Mouse (Mus musculus) E14TG2a.4 (cell line): ENCODE results near the gene H1fnt.

ENCODE experiments used
- H3K27me3 ChIP-seq: 2 replicates; pipeline ENCODE4 v1.6.1; 2014; ENCODE audit warnings: low read length, control low read depth; ENCODE audit not compliant: insufficient read depth
- H3K36me3 ChIP-seq: 2 replicates; pipeline ENCODE4 v1.6.1; 2014; ENCODE audit warnings: low read length, control low read depth; ENCODE audit not compliant: insufficient read depth
- H3K4me1 ChIP-seq: replicated peaks from 2 replicates; pipeline ENCODE4 v1.6.1; 2014; ENCODE audit warnings: low read depth, low read length, control low read depth
- H3K4me3 ChIP-seq: replicated peaks from 2 replicates; pipeline ENCODE4 v1.5.1; 2014; ENCODE audit warnings: mild to moderate bottlenecking, low read length
- H3K9me3 ChIP-seq: 2 replicates; pipeline ENCODE4 v1.6.1; 2014; ENCODE audit warnings: low read length, control low read depth
- CTCF ChIP-seq: conservative IDR thresholded peaks from 2 replicates; pipeline ENCODE4 v1.5.1; 2014; ENCODE audit warnings: low read length
- NANOG ChIP-seq: IDR thresholded peaks from 2 replicates; pipeline ENCODE4 v1.6.1; 2014; ENCODE audit warnings: borderline replicate concordance, low read length, mixed read lengths
- POU5F1 ChIP-seq: IDR thresholded peaks from 2 replicates; pipeline ENCODE4 v1.6.1; 2014; ENCODE audit warnings: low read length, borderline replicate concordance

The H1fnt gene

DNA sequence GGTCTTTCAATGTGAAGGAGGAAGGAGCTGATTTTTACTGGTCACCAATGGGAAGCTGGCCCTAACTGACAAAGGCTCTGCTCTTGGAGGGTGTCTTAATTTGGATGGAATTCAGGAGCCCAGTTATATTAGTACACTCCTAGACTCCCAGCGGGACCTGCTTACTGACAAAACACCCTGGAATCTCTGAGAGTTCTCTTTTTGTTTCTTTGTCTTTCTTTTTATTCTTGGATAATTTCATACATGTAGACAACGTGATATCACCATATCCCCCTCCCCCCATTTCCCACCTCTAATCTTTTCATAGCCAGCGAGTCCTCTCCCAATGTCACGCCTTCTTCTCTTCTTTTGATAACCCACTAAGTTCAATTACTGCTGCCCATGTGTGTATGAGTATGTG, 22.7 kb downstream of the H1fnt start, which contains the start of gene Olfr286:
TSS of gene Olfr286 (minus strand) at position 101 of the 400 bp plus-strand sequence.
- Histone ChIP-seq H3K36me3 (no peaks in the 10 kb centered on the region), H3K27me3 (no peaks in the 10 kb centered on the region), H3K9me3 (no peaks in the 10 kb centered on the region), H3K4me3 (no peak within 1 kb of the TSS), H3K4me1 (no peaks in the 10 kb centered on the region)
- TF ChIP-seq CTCF (no peak), POU5F1 (no peak), NANOG (no peak)

GRCm38 (mm10) chr15:98226096-98226495, 31.0 kb downstream of the H1fnt start:
- TF ChIP-seq CTCF, result no peak
- TF ChIP-seq NANOG, result no peak
- H3K27me3 ChIP-seq, result no peaks in the 10 kb centered on the region
- no peak overlapping the region for H3K4me3 ChIP-seq
- H3K4me1 ChIP-seq, result peaks cover 10% of the 10 kb centered on the region
- 0 out of 2 replicates have a peak, but pooled peaks cover 7% of the 10 kb centered on the region for H3K9me3 ChIP-seq
- no peaks in the 10 kb centered on the region for H3K36me3 ChIP-seq

- H3K9me3 ChIP-seq, result 0 out of 2 replicates have a peak, but pooled peaks cover 7% of the 10 kb centered on the region
- no peaks in the 10 kb centered on the region for H3K36me3 ChIP-seq
- H3K4me1 ChIP-seq, result peaks cover 10% of the 10 kb centered on the region
- no peak overlapping the region for H3K4me3 ChIP-seq
- H3K27me3 ChIP-seq, result no peaks in the 10 kb centered on the region
- TF ChIP-seq NANOG, result no peak
- no peak for TF ChIP-seq POU5F1
- no peak for TF ChIP-seq CTCF
These were observed 31.5 kb downstream of the H1fnt start for GRCm38 (mm10) chr15:98225610-98226009.

DNA sequence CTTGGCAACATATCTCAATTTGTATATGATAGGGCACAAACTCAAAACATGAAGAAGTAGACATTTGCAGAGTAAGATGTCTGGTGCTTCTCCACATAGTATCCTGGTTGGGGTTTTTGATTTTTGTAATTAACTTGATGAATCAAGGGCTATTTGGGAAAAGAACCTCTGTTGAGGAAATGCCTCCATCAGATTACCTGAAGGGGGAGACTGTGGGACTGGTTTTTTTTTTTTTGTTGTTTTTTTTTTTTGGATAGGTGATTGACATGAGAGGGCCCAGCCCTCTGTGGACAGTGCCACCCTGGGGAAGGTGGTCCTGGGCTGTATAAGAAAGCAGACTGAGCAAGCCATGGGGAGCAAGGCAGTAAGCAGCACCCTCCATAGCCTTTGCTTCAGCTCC, 34.7 kb downstream of the H1fnt start:
- Histone ChIP-seq H3K4me3 (no peak overlapping the region), H3K9me3 (no peaks in the 10 kb centered on the region), H3K36me3 (no peaks in the 10 kb centered on the region), H3K27me3 (no peaks in the 10 kb centered on the region), H3K4me1 (peaks cover 10% of the 10 kb centered on the region)
- TF ChIP-seq NANOG (no peak), POU5F1 (no peak), CTCF (no peak)

DNA sequence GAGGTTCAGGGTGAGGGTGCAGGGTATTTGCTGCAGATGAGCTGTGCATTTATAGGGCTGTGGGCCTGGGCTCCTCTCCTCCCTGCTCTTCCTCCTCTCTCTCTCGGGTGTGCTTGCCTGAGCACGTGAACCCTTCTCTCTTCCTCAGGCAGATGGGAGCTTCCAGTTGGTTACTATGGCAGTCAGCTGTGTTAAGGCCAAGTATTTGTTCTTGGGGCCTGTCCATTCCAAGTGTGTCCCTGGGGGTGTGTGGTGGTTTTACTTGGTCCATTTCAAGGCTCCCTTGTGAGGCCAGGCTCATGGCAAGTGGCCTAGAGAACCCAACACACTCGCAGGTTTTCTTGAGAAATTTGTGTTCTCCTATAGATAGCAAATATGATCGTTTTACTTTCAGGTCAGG, 36.2 kb downstream of the H1fnt start, which contains the start of the genes Gm44579 and Olfr287:
TSS of gene Gm44579 (minus strand) at position 101 of the 400 bp plus-strand sequence.
TSS of gene Olfr287 (minus strand) at position 180 of the 400 bp plus-strand sequence.
- TF ChIP-seq CTCF, result no peak
- no peak for TF ChIP-seq POU5F1
- TF ChIP-seq NANOG, result no peak
- no peaks in the 10 kb centered on the region for H3K27me3 ChIP-seq
- H3K4me1 ChIP-seq, result peaks cover 5% of the 10 kb centered on the region
- no peaks in the 10 kb centered on the region for H3K9me3 ChIP-seq
- no peak within 1 kb of the TSS for H3K4me3 ChIP-seq
- no peaks in the 10 kb centered on the region for H3K36me3 ChIP-seq

GRCm38 (mm10) chr15:98214130-98214529, 43.0 kb downstream of the H1fnt start:
- no peaks in the 10 kb centered on the region for H3K4me1 ChIP-seq
- no peak for TF ChIP-seq CTCF
- H3K9me3 ChIP-seq, result no peaks in the 10 kb centered on the region
- no peaks in the 10 kb centered on the region for H3K27me3 ChIP-seq
- no peaks in the 10 kb centered on the region for H3K36me3 ChIP-seq
- H3K4me3 ChIP-seq, result no peak overlapping the region

DNA sequence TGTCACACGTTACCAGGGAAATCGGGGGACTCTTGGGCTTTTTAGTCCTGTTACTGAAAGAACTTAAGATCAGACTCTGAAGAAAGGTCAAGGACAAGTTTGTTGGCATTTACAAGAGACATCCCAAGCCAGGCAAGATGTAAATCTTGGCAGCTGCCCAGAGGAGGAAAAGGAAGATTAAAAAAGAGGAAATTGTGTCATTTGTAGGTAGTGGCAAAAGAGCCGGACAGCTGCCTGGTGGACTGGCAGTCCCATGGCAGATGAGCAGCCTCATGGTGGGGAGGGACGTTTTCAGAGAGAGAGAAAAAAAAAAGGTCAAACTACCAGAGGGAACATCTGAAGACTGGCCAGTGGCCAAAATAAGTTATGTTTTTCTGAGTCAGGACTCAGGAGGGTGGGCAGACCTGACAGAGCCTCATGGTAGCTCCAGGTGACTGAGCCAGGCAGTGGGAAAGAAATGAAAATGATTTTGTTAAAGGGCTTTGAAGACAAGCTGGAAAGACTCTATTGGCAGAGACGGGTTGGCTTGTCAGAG, 43.7 kb downstream of the H1fnt start:
- H3K4me1 ChIP-seq, result no peaks in the 10 kb centered on the region
- H3K36me3 ChIP-seq, result no peaks in the 10 kb centered on the region
- no peak for TF ChIP-seq NANOG
- TF ChIP-seq CTCF, result no peak
- TF ChIP-seq POU5F1, result no peak
- no peak overlapping the region for H3K4me3 ChIP-seq
- no peaks in the 10 kb centered on the region for H3K27me3 ChIP-seq
- no peaks in the 10 kb centered on the region for H3K9me3 ChIP-seq

- Histone ChIP-seq H3K9me3 (no peaks in the 10 kb centered on the region), H3K36me3 (no peaks in the 10 kb centered on the region), H3K4me3 (no peak overlapping the region), H3K27me3 (no peaks in the 10 kb centered on the region), H3K4me1 (no peaks in the 10 kb centered on the region)
- TF ChIP-seq POU5F1 (no peak), NANOG (no peak), CTCF (no peak)
These were observed 47.4 kb downstream of the H1fnt start for GRCm38 (mm10) chr15:98209676-98210075.
